Mouse (Mus musculus) adrenal gland, adult 18-20 months (tissue): ENCODE data around the gene Duoxa1. TPM values are rescaled to one million over a fixed set of nuclear protein-coding genes. Genes with fewer than 3 reads are reported as not detected.
"Not testable (repeated sequence)": the region's sequence is repeated elsewhere in the genome, so short reads cannot be mapped to it uniquely, and the experiment has no call there.

Source experiments
- DNase-seq, 2 experiments: peaks; one replicate each; pipeline ENCODE4 v3.0.0; 2021 to 2022; ENCODE audit warnings: low spot score in 2 of 2
- long read RNA-seq, 2 experiments: library from polyadenylated mRNA; stranded (forward); transcript quantifications; one replicate each; pipeline ENCODE4 v2.0.0; 2021
- total RNA-seq, 2 experiments: library from RNA; stranded (reverse); gene quantifications; 1 replicate in 1 of 2; 2 replicates in 1 of 2; pipeline ENCODE4 v1.2.3; 2021

Duoxa1 gene
- total RNA-seq = not detected
- long read RNA-seq, experiment 1 = 0 reads
- long read RNA-seq, experiment 2 = 0 reads

DNA sequence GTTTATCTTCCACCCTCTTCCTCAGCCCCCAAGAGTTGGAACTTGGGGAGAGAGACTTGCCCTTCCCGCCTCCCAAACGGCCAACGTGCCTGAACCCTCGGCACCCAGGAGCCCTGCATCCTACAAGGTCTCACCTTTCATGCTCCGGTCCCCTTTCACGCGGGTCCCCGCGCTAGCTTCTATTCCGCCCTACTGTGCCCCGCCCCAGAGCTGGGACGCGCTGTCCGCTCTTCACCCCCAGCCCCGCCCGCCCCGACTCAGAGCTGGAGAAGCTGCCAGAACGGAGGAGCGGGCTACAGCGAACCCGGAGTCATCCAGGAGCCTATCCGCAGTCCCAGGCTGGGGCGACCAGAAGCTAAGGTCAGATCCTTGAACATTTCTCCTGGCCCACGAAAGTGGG lies at the start of gene Duoxa1:
TSS of gene Duoxa1 (minus strand) at position 195 of the 400 bp plus-strand sequence.
- DNase-seq = no peak

DNA sequence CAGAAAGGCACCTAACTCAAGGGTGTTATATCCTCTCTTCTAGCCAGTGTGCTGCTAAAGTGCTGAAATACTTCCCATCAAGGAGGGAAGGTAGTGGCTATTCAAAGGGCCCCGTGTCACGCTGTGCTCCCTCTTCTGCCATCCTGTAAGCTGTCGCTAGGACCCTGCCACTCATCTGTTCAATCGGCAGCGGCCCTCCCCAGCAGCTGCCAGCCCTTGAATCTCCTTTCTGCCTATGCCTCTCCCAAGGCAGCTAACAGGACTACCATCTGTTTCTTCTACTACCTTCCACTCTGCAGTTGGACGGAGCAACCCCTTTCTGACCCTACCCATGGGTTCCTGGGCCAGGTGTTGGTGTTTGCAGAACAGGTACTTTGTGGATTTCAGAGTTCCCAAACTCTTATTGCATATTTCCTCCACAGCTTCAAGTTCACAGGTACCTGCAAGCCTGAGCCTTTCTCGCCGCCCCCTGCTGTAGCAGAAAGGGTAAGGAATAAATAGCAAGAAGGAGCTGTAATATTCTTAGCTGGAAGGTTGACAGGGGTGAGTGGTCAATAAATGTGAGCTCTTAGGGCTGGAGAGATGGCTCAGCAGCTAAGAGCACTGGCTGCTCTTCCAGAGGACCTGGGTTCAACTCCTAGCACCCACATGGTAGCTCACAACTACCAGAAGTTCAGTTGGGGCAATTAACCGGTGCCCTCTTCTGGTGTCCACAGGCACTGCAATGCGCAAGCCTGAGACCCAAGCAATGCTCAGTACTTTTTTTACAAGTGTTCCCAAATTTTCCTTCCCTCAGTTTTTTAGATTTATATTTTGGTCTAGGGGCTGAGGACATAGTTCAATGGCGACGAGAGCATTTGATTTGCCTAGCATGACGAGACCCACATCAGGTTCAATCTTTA lies 49.3 kb upstream of the Duoxa1 start:
- DNase-seq = no peak

GRCm38 (mm10) chr2:122361868-122362621 lies 48.5 kb upstream of the Duoxa1 start:
- no peak for DNase-seq

DNA sequence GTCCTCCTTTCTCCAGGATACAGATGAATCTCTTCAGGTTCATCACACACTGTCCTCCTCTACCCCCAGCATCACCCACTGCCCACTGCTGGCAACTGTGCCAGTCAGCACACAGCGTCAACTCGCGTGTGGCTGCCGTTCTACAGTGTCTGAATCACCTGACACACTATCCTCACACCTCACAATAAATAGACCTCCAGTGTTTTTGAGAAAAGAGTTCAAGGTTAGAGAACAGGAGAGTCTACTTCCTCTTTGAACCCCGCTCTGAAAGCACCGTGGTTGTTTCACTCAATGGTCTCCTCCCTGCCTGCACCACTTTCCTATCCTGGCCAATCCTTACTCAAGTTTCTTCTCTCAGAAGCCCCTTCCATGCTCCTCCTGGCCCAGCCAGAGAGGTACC lies 47.7 kb upstream of the Duoxa1 start:
- DNase-seq = no peak

DNA sequence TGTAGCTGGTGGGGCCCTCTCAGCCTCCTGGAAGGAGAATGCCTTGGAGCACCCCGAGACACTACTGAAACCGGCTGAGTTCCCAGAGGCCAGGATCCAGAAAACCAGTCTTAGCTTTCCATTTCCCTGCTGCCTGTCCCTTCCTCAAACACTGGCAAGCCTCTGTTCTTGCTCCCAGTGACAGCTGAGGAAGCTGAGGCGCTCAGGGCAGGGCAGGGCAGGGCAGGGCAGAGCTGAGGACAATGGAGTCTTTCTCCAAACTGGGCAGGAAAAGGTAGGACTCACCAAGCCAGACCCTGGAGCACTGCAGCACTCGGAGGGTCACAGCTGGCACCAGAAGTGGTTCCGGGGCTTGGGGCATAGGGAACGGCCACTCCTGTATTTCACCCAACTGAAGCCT lies 46.8 kb upstream of the Duoxa1 start:
- no peak for DNase-seq

DNA sequence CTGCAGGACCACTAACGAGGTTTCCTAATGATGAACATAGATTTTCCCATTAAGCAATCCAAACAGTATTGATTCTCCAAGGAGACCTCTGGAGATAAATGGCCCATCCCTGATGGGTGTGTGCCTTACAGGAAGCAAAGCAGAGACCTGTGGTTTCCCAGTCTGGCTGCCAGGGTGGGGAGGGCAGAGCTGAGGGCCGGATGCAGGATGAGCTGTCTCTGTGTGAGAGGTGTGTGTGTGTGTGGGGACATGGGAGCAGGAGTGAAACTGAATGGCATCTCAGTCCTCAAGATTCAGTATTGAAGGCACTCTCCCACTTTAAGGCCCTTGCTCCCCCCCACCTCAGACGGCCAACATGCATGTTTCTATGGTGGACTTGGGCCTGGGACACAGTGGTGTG lies 42.7 kb upstream of the Duoxa1 start:
- DNase-seq = no peak

DNA sequence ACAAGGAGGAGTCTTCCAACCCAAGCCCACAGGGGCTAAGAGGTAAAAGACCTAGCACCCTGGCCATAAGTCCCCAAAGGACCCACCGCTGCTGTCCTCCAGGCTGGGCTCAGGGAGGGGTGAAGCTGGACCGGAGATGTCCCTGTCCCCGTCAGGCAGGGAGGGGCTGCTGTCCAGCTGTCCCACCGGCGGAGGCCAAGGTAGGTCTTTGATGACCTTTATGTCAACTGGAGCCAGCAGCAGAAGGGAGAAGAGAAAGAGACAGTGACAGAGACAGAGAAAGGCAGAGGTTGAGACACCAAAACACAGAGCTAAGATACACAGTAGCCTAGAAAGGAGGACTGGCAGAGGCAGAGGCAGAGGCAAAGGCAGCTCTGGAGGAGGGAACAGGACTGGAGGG lies 41.9 kb upstream of the Duoxa1 start:
- DNase-seq = no peak

DNA sequence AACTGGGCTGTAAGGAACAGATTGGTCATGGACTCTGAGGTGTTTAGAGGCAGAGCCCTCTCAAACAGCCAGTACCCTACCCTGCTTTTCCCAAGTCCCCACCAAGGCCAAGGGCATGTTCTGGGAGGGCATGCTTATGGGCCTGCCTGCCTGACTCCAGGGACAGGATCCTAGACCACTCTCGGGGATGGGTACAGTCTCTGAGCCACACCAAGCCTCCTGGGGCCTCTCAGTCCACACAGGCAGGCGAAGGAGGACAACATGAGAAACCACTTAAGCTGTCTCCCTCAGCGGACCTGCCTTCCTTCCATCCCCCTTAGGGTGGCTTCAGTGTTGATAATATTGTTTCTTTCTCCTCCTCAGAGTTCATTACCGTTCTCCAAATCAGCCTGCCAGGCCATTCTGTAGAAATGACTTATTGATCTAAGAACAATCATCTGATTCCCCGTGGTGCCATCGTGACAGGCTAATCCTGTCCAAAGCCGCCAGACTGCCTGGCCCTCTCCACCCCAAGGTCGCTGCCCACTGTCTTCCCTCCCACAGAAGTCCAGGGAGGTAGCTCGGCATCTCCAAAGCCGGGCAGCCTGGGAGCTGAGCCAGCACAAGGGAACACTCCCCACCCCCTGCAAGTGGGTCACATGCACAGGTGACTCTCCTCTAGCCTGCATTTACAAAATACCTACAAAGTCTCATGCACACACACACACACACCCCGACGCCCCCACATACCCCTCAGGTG lies 40.8 kb upstream of the Duoxa1 start:
- no peak for DNase-seq

DNA sequence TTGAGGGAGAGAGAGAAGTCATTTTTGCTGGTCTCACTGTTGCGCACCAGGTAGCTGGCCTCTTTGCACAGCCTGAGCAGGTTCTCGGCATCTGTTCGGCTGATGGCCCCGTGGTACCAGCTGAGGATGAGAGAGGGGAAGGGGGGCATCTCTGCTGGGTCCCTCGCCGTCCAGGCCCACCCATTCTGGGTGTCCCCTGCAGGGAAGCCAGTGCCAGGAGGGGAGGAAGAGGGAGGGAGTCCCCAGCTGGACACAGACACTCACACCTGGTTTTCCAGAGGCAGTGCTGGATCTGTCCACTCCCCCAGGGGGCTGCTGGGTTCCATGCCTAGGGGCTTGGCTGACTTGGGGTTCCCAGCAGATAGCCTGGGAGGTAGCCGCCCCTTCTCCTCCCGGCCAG lies 40.2 kb upstream of the Duoxa1 start:
- no peak for DNase-seq

- no peak for DNase-seq
Observed at GRCm38 (mm10) chr2:122352992-122353391, 39.5 kb upstream of the Duoxa1 start.

GRCm38 (mm10) chr2:122351931-122352329 lies 38.4 kb upstream of the Duoxa1 start:
- no peak for DNase-seq

GRCm38 (mm10) chr2:122351156-122351930 lies 37.8 kb upstream of the Duoxa1 start:
- DNase-seq = no peak

DNA sequence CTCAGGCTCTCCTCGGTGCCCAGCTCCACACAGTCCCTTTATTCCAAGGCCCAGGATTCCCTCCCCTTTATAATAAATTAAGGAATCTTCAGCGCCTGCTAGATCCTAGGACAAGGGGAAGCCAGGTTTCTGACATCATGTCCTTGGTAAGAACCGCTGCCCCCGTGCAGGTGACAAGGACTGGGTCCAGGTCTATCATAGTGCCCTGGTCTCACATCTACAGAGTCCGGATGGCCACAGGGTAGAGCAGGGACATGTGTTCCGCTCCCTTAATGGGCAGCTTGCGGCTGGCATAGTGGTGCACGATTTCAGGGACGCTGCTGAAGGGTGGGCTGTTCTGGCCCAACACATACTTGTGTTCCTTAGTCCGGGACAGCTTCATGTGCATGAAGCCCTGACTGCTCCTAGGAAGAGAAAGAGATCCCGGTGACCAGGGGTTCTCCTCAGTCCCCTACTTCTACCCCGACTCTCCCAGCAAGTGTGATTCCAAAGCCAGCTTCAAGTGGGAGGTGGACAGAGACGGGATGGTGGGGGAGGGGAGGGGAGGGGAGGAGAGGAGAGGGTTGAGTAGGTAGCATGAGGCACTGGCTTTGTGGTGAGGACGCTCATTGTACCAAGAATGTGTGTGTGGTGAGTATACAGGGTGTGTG lies 35.7 kb upstream of the Duoxa1 start:
- no peak for DNase-seq

DNA sequence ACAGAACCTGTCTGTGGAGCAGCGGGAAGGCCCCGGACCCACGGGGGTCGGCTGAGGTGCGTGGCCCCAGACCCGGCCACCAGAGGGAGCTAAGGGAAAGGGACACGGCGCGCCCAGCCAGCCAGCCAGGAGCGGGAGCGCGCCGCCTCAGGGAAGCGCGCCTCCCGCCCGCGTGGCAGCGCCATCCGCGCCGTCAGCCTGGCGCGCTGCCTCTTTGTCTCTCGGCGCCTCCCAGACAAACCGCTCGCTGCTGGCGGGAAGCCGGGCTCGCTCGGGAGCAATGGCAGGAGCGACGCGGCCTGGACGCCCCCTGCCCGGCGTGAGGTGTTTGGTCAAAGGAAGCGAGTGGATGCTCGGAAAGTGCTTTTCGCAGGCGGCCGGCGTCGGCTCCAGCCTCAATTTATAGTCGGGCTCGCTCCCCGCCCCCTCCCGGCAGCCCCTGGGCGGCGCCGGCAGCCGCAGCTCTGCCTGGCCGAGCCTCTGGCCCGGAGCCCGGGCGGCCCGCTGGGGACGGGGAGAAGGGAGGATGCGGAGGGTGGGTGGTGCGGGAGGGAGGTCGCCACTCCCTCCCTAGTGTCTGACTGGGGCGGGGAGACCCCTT lies 35.1 kb upstream of the Duoxa1 start:
- peak; percentile 85 to 91 for DNase-seq

DNA sequence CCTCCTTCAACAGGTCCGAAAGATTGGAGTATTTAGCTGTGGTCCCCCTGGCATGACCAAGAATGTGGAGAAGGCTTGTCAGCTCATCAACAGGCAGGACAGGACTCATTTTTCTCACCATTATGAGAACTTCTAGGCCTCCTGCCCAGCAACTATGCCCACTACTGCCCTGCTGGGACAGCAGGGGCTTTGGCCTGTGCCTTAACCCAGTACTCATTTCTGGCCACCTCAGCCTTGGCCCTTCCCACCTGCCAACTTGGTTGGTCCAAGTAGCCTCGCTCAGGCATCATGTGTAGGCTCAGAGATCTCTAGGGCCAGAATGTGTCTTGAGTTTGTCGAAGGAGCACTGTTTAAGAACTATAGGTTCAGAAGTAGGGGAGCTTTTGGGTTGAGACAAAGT lies 33.7 kb upstream of the Duoxa1 start:
- no peak for DNase-seq

- DNase-seq = not testable (repeated sequence)
Observed at GRCm38 (mm10) chr2:122346164-122346563, 32.6 kb upstream of the Duoxa1 start.

DNA sequence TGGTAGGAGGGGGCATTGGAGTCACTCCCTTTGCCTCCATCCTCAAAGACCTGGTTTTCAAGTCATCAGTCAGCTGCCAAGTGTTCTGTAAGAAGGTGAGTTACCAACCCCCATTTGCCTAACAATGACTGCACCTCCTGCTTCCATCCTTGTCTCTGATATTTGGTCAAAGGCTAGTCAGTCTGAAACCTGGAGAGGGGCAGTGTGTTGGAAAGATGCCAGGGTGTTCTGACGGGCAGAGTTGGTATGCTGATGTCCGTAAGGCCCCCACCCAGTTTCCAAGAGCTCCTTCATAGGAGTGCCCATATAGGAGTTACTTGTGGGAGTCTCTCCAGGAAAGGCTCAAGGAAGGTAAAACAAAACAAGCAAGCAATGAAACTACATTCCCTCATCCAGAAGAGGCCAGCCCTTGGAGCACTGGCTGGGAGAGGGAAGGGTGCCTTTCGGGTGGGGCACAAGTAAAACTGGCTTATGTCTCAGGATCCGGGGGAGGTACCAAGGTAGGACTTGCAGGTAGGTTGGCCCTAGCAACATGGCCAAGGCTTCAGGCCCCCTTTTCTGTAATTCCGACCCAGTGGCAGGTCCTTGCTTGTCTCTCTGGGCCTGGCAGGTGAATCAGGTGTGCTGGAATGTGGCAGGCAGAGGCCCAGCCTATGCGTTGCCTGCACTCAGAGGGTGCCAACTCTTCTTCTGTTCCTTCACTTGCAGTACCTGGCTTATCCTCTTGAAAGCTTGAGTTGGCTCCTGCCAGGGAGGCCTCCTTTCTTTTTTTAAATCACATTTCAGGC lies 31.8 kb upstream of the Duoxa1 start:
- no peak for DNase-seq

GRCm38 (mm10) chr2:122337291-122337690 lies 23.8 kb upstream of the Duoxa1 start:
- DNase-seq = no peak

DNA sequence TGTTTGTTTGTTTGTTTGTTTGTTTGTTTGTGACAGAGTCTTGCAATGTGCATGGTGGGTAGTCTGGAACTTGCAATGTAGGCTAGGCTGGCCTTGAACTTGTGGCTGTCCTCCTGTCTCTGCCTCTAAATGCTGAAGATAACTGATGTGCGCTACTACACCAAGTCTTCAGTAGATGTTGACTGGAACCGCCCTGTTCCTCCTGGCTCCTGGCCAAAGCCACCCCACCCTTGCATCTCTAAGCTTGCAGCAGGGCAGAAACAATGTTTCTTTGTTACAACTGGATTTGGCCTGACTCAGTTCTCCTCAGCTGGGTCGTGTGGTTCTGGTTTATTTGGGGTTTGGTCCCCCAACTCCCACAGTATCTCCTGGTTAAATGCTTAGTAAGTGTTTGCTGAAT lies 20.6 kb upstream of the Duoxa1 start:
- DNase-seq = no peak
